Mouse (Mus musculus) liver, embryonic 11.5 days (tissue): Measurements from ENCODE around the gene Olfr584. TPM values are rescaled to one million over a fixed set of nuclear protein-coding genes. Genes with fewer than 3 reads are reported as not detected.

Experiments
- ATAC-seq: fragments of 200-750 bp; cut with Nextera tagmentation; replicated peaks from 2 replicates; pipeline ENCODE4 v1.8.0; 2017; ENCODE audit warnings: moderate number of reproducible peaks, mild to moderate bottlenecking, moderate TSS enrichment, moderate library complexity; ENCODE audit not compliant: low FRiP score
- DNase-seq: peaks from one replicate; pipeline ENCODE4 v3.0.0-alpha.2; 2017; ENCODE audit warnings: low spot score
- H3K27ac ChIP-seq: fragments of 300-500 bp; sonication (generic); 2 replicates; pipeline ENCODE4 v1.5.1; 2014; ENCODE audit warnings: mild to moderate bottlenecking, low read depth, low read length, control low read depth
- H3K27me3 ChIP-seq: fragments of 300-500 bp; sonication (generic); replicated peaks from 2 replicates; pipeline ENCODE4 v1.6.1; 2014; ENCODE audit warnings: low read length, mixed read lengths; ENCODE audit not compliant: control insufficient read depth, insufficient read depth
- H3K36me3 ChIP-seq: fragments of 300-500 bp; sonication (generic); 2 replicates; pipeline ENCODE4 v1.6.1; 2014; ENCODE audit warnings: mild to moderate bottlenecking, low read length, moderate library complexity, mixed read lengths; ENCODE audit not compliant: control insufficient read depth, insufficient read depth
- H3K4me1 ChIP-seq: fragments of 300-500 bp; sonication (generic); replicated peaks from 2 replicates; pipeline ENCODE4 v1.6.1; 2014; ENCODE audit warnings: low read length, mixed read lengths; ENCODE audit not compliant: control insufficient read depth, insufficient read depth
- H3K4me2 ChIP-seq: fragments of 300-500 bp; sonication (generic); 2 replicates; pipeline ENCODE4 v1.6.1; 2014; ENCODE audit warnings: mild to moderate bottlenecking, control low read depth, moderate library complexity
- H3K4me3 ChIP-seq: fragments of 300-500 bp; sonication (generic); 2 replicates; pipeline ENCODE4 v1.5.1; 2014; ENCODE audit warnings: low read depth, low read length, control low read depth
- H3K9ac ChIP-seq: fragments of 300-500 bp; sonication (generic); 2 replicates; pipeline ENCODE4 v1.6.1; 2014; ENCODE audit warnings: low read depth, low read length, control low read depth
- H3K9me3 ChIP-seq: fragments of 300-500 bp; sonication (generic); 2 replicates; pipeline ENCODE4 v1.6.1; 2016; ENCODE audit warnings: low read length, inconsistent platforms, mixed read lengths; ENCODE audit not compliant: control insufficient read depth
- WGBS: fragments of 180-500 bp; shearing (Covaris S2); extraction: QIAGEN DNeasy Blood & Tissue Kit; methylation state at CpG from one replicate; pipeline ENCODE4 v1.1.7; 2014; 5-methylcytosine and 5-hydroxymethylcytosine counted together
- polyA plus RNA-seq: library from polyadenylated mRNA; unstranded; fragments of >200 nt; fragmentation: Nextera tagmentation; extraction: Ambion mirVana; gene quantifications from 2 replicates; pipeline ENCODE4 v1.2.1, GENCODE M21; 2014

The Olfr584 gene
- polyA plus RNA-seq, result not detected in 2 replicates

GRCm38 (mm10) chr7:103081585-103081984 is at the start of gene Olfr584:
Olfr584 (plus strand) TSS chr7:103081885.
- H3K36me3 ChIP-seq, result no peaks in the 10 kb centered on the region
- H3K9me3 ChIP-seq, result no peaks in the 10 kb centered on the region
- no peaks in the 10 kb centered on the region for H3K27me3 ChIP-seq
- H3K4me1 ChIP-seq, result no peaks in the 10 kb centered on the region
- no peak within 1 kb of the TSS for H3K27ac ChIP-seq
- no peak for ATAC-seq
- 71% methylated on average over 1 of the region's 1 CpGs for WGBS
- no peak for DNase-seq
- H3K4me2 ChIP-seq, result no peak within 1 kb of the TSS
- no peak within 1 kb of the TSS for H3K9ac ChIP-seq
- no peak within 1 kb of the TSS for H3K4me3 ChIP-seq

GRCm38 (mm10) chr7:103037724-103038123 is 44.0 kb upstream of the Olfr584 start, which contains the start of gene Olfr582:
Olfr582 (plus strand) TSS chr7:103038024.
- DNase-seq (no peak), ATAC-seq (no peak)
- Histone ChIP-seq H3K4me3 (no peak within 1 kb of the TSS), H3K4me1 (no peaks in the 10 kb centered on the region), H3K27me3 (no peaks in the 10 kb centered on the region), H3K27ac (no peak within 1 kb of the TSS), H3K4me2 (no peak within 1 kb of the TSS), H3K36me3 (no peaks in the 10 kb centered on the region), H3K9me3 (no peaks in the 10 kb centered on the region), H3K9ac (no peak within 1 kb of the TSS)

GRCm38 (mm10) chr7:103051000-103051399 is 30.7 kb upstream of the Olfr584 start, which contains the start of gene Olfr583:
Olfr583 (plus strand) TSS chr7:103051300.
- ATAC-seq (no peak), DNase-seq (no peak)
- no peak within 1 kb of the TSS for H3K4me3 ChIP-seq
- WGBS, result 76% methylated on average over 1 of the region's 1 CpGs
- H3K9ac ChIP-seq, result no peak within 1 kb of the TSS
- H3K27me3 ChIP-seq, result no peaks in the 10 kb centered on the region
- H3K4me2 ChIP-seq, result no peak within 1 kb of the TSS
- no peaks in the 10 kb centered on the region for H3K9me3 ChIP-seq
- no peak within 1 kb of the TSS for H3K27ac ChIP-seq
- H3K36me3 ChIP-seq, result no peaks in the 10 kb centered on the region
- H3K4me1 ChIP-seq, result no peaks in the 10 kb centered on the region

GRCm38 (mm10) chr7:103097420-103097819 is 15.7 kb downstream of the Olfr584 start, which contains the start of gene Olfr585:
Olfr585 (plus strand) TSS chr7:103097720.
- Histone ChIP-seq H3K27me3 (no peaks in the 10 kb centered on the region), H3K4me2 (no peak within 1 kb of the TSS), H3K27ac (no peak within 1 kb of the TSS), H3K4me3 (no peak within 1 kb of the TSS), H3K36me3 (no peaks in the 10 kb centered on the region), H3K9me3 (no peaks in the 10 kb centered on the region), H3K4me1 (no peaks in the 10 kb centered on the region), H3K9ac (no peak within 1 kb of the TSS)
- WGBS, result 62% methylated on average over 1 of the region's 1 CpGs
- no peak for ATAC-seq
- no peak for DNase-seq

- Histone ChIP-seq H3K9me3 (no peaks in the 10 kb centered on the region), H3K27ac (no peak overlapping the region), H3K27me3 (no peaks in the 10 kb centered on the region), H3K4me2 (no peak overlapping the region), H3K36me3 (no peaks in the 10 kb centered on the region), H3K4me3 (no peak overlapping the region), H3K4me1 (no peaks in the 10 kb centered on the region), H3K9ac (no peak overlapping the region)
- no peak for ATAC-seq
- WGBS, result 40% methylated on average over 3 of the region's 3 CpGs
- no peak for DNase-seq
These were observed 37.7 kb downstream of the Olfr584 start for GRCm38 (mm10) chr7:103119406-103119805.

- no peak within 1 kb of the TSS for H3K27ac ChIP-seq
- H3K9me3 ChIP-seq, result no peaks in the 10 kb centered on the region
- ATAC-seq (no peak), DNase-seq (no peak)
- H3K9ac ChIP-seq, result no peak within 1 kb of the TSS
- H3K4me3 ChIP-seq, result no peak within 1 kb of the TSS
- WGBS, result 86% methylated on average over 3 of the region's 3 CpGs
- no peaks in the 10 kb centered on the region for H3K36me3 ChIP-seq
- H3K4me1 ChIP-seq, result no peaks in the 10 kb centered on the region
- no peak within 1 kb of the TSS for H3K4me2 ChIP-seq
- no peaks in the 10 kb centered on the region for H3K27me3 ChIP-seq
These were observed 43.9 kb downstream of the Olfr584 start, which contains the start of gene Olfr586 for GRCm38 (mm10) chr7:103125538-103125937. Olfr586 (minus strand) TSS chr7:103125638.

Other genes with a start within 250 kb of the Olfr584 start
- gene Olfr566, start 223.1 kb upstream of the Olfr584 start, polyA plus RNA-seq, result not detected in 2 replicates
- gene Olfr568, start 204.8 kb upstream of the Olfr584 start, polyA plus RNA-seq, result not detected in 2 replicates
- not detected in 2 replicates for gene Olfr569, start 191.0 kb upstream of the Olfr584 start, polyA plus RNA-seq
- gene Olfr570, start 187.3 kb upstream of the Olfr584 start, polyA plus RNA-seq, result not detected in 2 replicates
- gene Olfr571, start 164.3 kb upstream of the Olfr584 start, polyA plus RNA-seq, result not detected in 2 replicates
- not detected in 2 replicates for gene Olfr572, start 157.5 kb upstream of the Olfr584 start, polyA plus RNA-seq
- gene Olfr573-ps1, start 139.3 kb upstream of the Olfr584 start, polyA plus RNA-seq, result not detected in 2 replicates
- gene Olfr574, start 133.4 kb upstream of the Olfr584 start, polyA plus RNA-seq, result not detected in 2 replicates
- not detected in 2 replicates for gene Olfr575, start 123.1 kb upstream of the Olfr584 start, polyA plus RNA-seq
- not detected in 2 replicates for gene Olfr576, start 119.2 kb upstream of the Olfr584 start, polyA plus RNA-seq
- gene Olfr577, start 105.9 kb upstream of the Olfr584 start, polyA plus RNA-seq, result not detected in 2 replicates
- not detected in 2 replicates for gene Olfr578, start 92.6 kb upstream of the Olfr584 start, polyA plus RNA-seq
- gene Olfr582, start 43.9 kb upstream of the Olfr584 start, polyA plus RNA-seq, result not detected in 2 replicates
- not detected in 2 replicates for gene Olfr583, start 30.6 kb upstream of the Olfr584 start, polyA plus RNA-seq
- not detected in 2 replicates for gene Olfr585, start 15.8 kb downstream of the Olfr584 start, polyA plus RNA-seq
- not detected in 2 replicates for gene Olfr586, start 43.8 kb downstream of the Olfr584 start, polyA plus RNA-seq
- gene Olfr588-ps1, start 59.0 kb downstream of the Olfr584 start, polyA plus RNA-seq, result not detected in 2 replicates
- not detected in 2 replicates for gene Olfr589, start 74.5 kb downstream of the Olfr584 start, polyA plus RNA-seq
- gene Olfr591, start 96.5 kb downstream of the Olfr584 start, polyA plus RNA-seq, result not detected in 2 replicates
- not detected in 2 replicates for gene Olfr592, start 102.9 kb downstream of the Olfr584 start, polyA plus RNA-seq
- gene Olfr593, start 130.0 kb downstream of the Olfr584 start, polyA plus RNA-seq, result not detected in 2 replicates
- not detected in 2 replicates for gene Olfr594, start 135.1 kb downstream of the Olfr584 start, polyA plus RNA-seq
- not detected in 2 replicates for gene Usp17ld, start 170.6 kb downstream of the Olfr584 start, polyA plus RNA-seq
- gene Olfr596, start 223.8 kb downstream of the Olfr584 start, polyA plus RNA-seq, result not detected in 2 replicates
- not detected in 2 replicates for gene Olfr597, start 234.4 kb downstream of the Olfr584 start, polyA plus RNA-seq
- gene Olfr598, start 241.7 kb downstream of the Olfr584 start, polyA plus RNA-seq, result not detected in 2 replicates